Mouse (Mus musculus) ES-Bruce4 (cell line): ENCODE measurements around the gene Rprd1b.

Experiments used
- CTCF ChIP-seq: IDR thresholded peaks from one replicate; pipeline ENCODE4 v1.8.1; 2011; ENCODE audit warnings: low read depth, low read length
- EP300 ChIP-seq: IDR thresholded peaks from 2 replicates; pipeline ENCODE4 v1.6.1; 2011; ENCODE audit warnings: low read depth, low read length; ENCODE audit not compliant: insufficient read depth
- POLR2A ChIP-seq: IDR thresholded peaks from one replicate; pipeline ENCODE4 v1.8.1; 2011; ENCODE audit warnings: low read length; ENCODE audit not compliant: insufficient read depth

DNA sequence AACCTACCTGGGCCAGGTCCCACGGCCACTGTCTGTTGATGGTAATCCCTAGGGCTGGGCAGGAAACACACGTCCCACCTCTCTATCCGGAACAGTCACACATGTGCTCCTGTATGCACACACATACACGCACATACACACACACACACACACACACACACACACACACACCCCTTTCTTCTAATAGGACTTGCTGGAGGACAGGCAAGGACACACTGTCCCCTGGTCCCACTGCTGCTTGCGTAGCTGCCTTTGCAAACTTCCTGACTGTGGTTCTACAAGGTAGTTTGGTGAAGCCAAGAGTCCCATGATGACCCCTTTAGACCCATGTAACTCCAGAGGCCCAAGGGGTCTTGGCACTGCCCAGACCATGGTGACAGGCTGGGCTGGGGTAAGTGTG, 112.4 kb downstream of the Rprd1b start:
- TF ChIP-seq CTCF = no peak
- no peak for TF ChIP-seq EP300
- TF ChIP-seq POLR2A = no peak
